Mouse (Mus musculus) myocyte (in vitro differentiated cells): Measurements from ENCODE around the gene Efhd1.

Experiments
- CEBPB ChIP-seq: IDR thresholded peaks from 2 replicates; pipeline ENCODE4 v1.6.1; 2011; ENCODE audit warnings: mild to moderate bottlenecking, moderate library complexity; ENCODE audit not compliant: poor library complexity, insufficient read depth, severe bottlenecking
- E2F4 ChIP-seq: IDR thresholded peaks from one replicate; pipeline ENCODE4 v1.6.1; 2011; ENCODE audit warnings: mild to moderate bottlenecking, control low read depth, moderate library complexity; ENCODE audit not compliant: insufficient read depth
- MAX ChIP-seq: IDR thresholded peaks from one replicate; pipeline ENCODE4 v1.6.1; 2011; ENCODE audit warnings: low read depth, mild to moderate bottlenecking, control low read depth
- MYOD1 ChIP-seq, 3 experiments: IDR thresholded peaks; one replicate each; pipeline ENCODE4 v1.6.1; 2011; ENCODE audit warnings: control low read depth in 2 of 3, low read depth in 2 of 3, mild to moderate bottlenecking in 2 of 3, moderate library complexity in 1 of 3; ENCODE audit not compliant: insufficient read length in 2 of 3, control insufficient read depth in 1 of 3
- MYOG ChIP-seq, 3 experiments: IDR thresholded peaks; one replicate each; pipeline ENCODE4 v1.6.1; 2011; ENCODE audit warnings: control low read depth in 2 of 3, low read depth in 2 of 3, mild to moderate bottlenecking in 2 of 3; ENCODE audit not compliant: insufficient read length in 2 of 3, control insufficient read depth in 1 of 3, insufficient read depth in 1 of 3
- POLR2A ChIP-seq: IDR thresholded peaks from one replicate; pipeline ENCODE4 v1.6.1; 2011; ENCODE audit warnings: low read depth, mild to moderate bottlenecking, control low read depth, moderate library complexity; ENCODE audit not compliant: insufficient read length
- POLR2AphosphoS2 ChIP-seq: IDR thresholded peaks from one replicate; pipeline ENCODE4 v1.6.1; 2011; ENCODE audit warnings: low read depth, control low read depth; ENCODE audit not compliant: insufficient read length
- REST ChIP-seq: IDR thresholded peaks from one replicate; pipeline ENCODE4 v1.6.1; 2011; ENCODE audit warnings: mild to moderate bottlenecking, control low read depth, moderate library complexity; ENCODE audit not compliant: insufficient read depth, insufficient read length
- SRF ChIP-seq: IDR thresholded peaks from one replicate; pipeline ENCODE4 v1.6.1; 2011; ENCODE audit warnings: low read depth; ENCODE audit not compliant: control insufficient read depth, insufficient read length
- TCF12 ChIP-seq: IDR thresholded peaks from one replicate; pipeline ENCODE4 v1.6.1; 2011; ENCODE audit warnings: mild to moderate bottlenecking, control low read depth; ENCODE audit not compliant: poor library complexity, insufficient read depth, severe bottlenecking
- USF1 ChIP-seq: IDR thresholded peaks from one replicate; pipeline ENCODE4 v1.6.1; 2011; ENCODE audit warnings: low read depth, mild to moderate bottlenecking, control low read depth, moderate library complexity

DNA sequence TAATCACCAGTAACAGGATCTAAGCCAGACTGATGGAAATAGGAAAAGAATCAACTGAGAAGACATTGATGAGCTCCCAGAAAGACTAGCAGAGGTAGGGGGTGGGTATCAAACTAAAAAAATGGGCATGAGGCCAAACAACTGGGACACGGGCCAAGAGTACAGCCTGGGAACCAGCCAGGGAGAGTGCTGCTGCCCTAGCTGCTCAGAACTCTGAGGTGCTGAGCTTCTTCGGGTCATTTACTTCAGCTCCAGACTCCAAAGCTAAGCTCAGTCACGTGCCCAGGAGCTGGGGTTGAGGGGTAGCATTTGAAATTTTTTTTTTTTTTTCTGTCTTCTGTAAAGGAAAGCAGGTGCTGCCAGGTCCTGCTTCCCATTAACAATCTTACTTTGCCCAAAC lies 52.5 kb downstream of the Efhd1 start:
- TF ChIP-seq CEBPB, result no peak
- no peak for TF ChIP-seq POLR2A
- peak; percentile 45 for TF ChIP-seq USF1
- TF ChIP-seq MYOD1 (IDR thresholded peaks at IDR 0.05; ENCODE audit: control insufficient read depth in 1 of 3, insufficient read length in 2 of 3, low read depth in 2 of 3), result no peak
- no peak for TF ChIP-seq MAX
- no peak for TF ChIP-seq TCF12
- TF ChIP-seq SRF, result no peak
- no peak for TF ChIP-seq REST
- TF ChIP-seq E2F4, result no peak
- no peak for TF ChIP-seq MYOG (IDR thresholded peaks at IDR 0.05; ENCODE audit: control insufficient read depth in 1 of 3, insufficient read depth in 1 of 3, insufficient read length in 2 of 3, low read depth in 2 of 3)
- TF ChIP-seq POLR2AphosphoS2, result no peak
